Mouse (Mus musculus) embryonic facial prominence, embryonic 11.5 days (tissue): ENCODE measurements around the gene Vmn1r27. TPM values are rescaled to one million over a fixed set of nuclear protein-coding genes. Genes with fewer than 3 reads are reported as not detected.

Experiments used
- ATAC-seq: fragments of 200-750 bp; cut with Nextera tagmentation; replicated peaks from 2 replicates; pipeline ENCODE4 v1.8.0; 2017; ENCODE audit warnings: low read depth; ENCODE audit not compliant: insufficient number of reproducible peaks, low FRiP score, low TSS enrichment
- DNase-seq: peaks from one replicate; pipeline ENCODE4 v3.0.0-alpha.2; 2015; ENCODE audit warnings: low spot score
- H3K27ac ChIP-seq: fragments of 300-500 bp; sonication (generic); replicated peaks from 2 replicates; pipeline ENCODE4 v1.5.1; 2014; ENCODE audit warnings: mild to moderate bottlenecking, low read depth, low read length, control low read depth
- H3K27me3 ChIP-seq: fragments of 300-500 bp; sonication (generic); 2 replicates; pipeline ENCODE4 v1.6.1; 2014; ENCODE audit warnings: mild to moderate bottlenecking, low read length, moderate library complexity, mixed read lengths; ENCODE audit not compliant: control insufficient read depth, insufficient read depth
- H3K36me3 ChIP-seq: fragments of 300-500 bp; sonication (generic); replicated peaks from 2 replicates; pipeline ENCODE4 v1.6.1; 2014; ENCODE audit warnings: low read depth, mild to moderate bottlenecking, low read length, moderate library complexity, mixed read lengths; ENCODE audit not compliant: control insufficient read depth, insufficient read depth
- H3K4me1 ChIP-seq: fragments of 300-500 bp; sonication (generic); 2 replicates; pipeline ENCODE4 v1.6.1; 2014; ENCODE audit warnings: low read length, mixed read lengths; ENCODE audit not compliant: control insufficient read depth, insufficient read depth
- H3K4me2 ChIP-seq: fragments of 300-500 bp; sonication (generic); 2 replicates; pipeline ENCODE4 v1.6.1; 2014; ENCODE audit warnings: low read depth, mild to moderate bottlenecking, control low read depth, low read length, moderate library complexity
- H3K4me3 ChIP-seq: fragments of 300-500 bp; sonication (generic); 2 replicates; pipeline ENCODE4 v1.5.1; 2014; ENCODE audit warnings: low read depth, low read length, control low read depth
- H3K9ac ChIP-seq: fragments of 300-500 bp; sonication (generic); replicated peaks from 2 replicates; pipeline ENCODE4 v1.6.1; 2014; ENCODE audit warnings: mild to moderate bottlenecking, control low read depth, low read length
- H3K9me3 ChIP-seq: fragments of 300-500 bp; sonication (generic); replicated peaks from 2 replicates; pipeline ENCODE4 v1.6.1; 2016; ENCODE audit warnings: mild to moderate bottlenecking, low read length, inconsistent platforms, mixed read lengths; ENCODE audit not compliant: control insufficient read depth
- WGBS: fragments of 180-500 bp; shearing (Covaris S2); extraction: QIAGEN DNeasy Blood & Tissue Kit; methylation state at CpG from one replicate; pipeline ENCODE4 v1.1.7; 2014; 5-methylcytosine and 5-hydroxymethylcytosine counted together
- polyA plus RNA-seq: library from polyadenylated mRNA; unstranded; fragments of >200 nt; fragmentation: Nextera tagmentation; extraction: Ambion mirVana; gene quantifications from 2 replicates; pipeline ENCODE4 v1.2.1, GENCODE M21; 2014

Vmn1r27 gene
- polyA plus RNA-seq, result not detected in 2 replicates

GRCm38 (mm10) chr6:58218721-58219120, at the start of gene Vmn1r27:
TSS of gene Vmn1r27 (minus strand) at chr6:58218821.
- Histone ChIP-seq H3K27me3 (no peaks in the 10 kb centered on the region), H3K4me1 (no peaks in the 10 kb centered on the region), H3K9me3 (no peaks in the 10 kb centered on the region), H3K36me3 (no peaks in the 10 kb centered on the region), H3K4me2 (no peak within 1 kb of the TSS), H3K9ac (no peak within 1 kb of the TSS), H3K4me3 (no peak within 1 kb of the TSS), H3K27ac (no peak within 1 kb of the TSS)
- no peak for ATAC-seq
- 75% methylated on average over 2 of the region's 2 CpGs for WGBS
- no peak for DNase-seq

GRCm38 (mm10) chr6:58261737-58262136, 43.1 kb upstream of the Vmn1r27 start, which contains the start of gene Vmn1r28:
TSS of gene Vmn1r28 (plus strand) at chr6:58262037.
- ATAC-seq (no peak), DNase-seq (no peak)
- Histone ChIP-seq H3K4me3 (no peak within 1 kb of the TSS), H3K4me1 (no peaks in the 10 kb centered on the region), H3K9me3 (no peaks in the 10 kb centered on the region), H3K9ac (no peak within 1 kb of the TSS), H3K36me3 (no peaks in the 10 kb centered on the region), H3K27me3 (no peaks in the 10 kb centered on the region), H3K4me2 (no peak within 1 kb of the TSS), H3K27ac (no peak within 1 kb of the TSS)
- WGBS, result 86% methylated on average over 1 of the region's 1 CpGs

- no peak overlapping the region for H3K4me3 ChIP-seq
- H3K4me2 ChIP-seq, result no peak overlapping the region
- no peaks in the 10 kb centered on the region for H3K27me3 ChIP-seq
- no peak overlapping the region for H3K27ac ChIP-seq
- no peak overlapping the region for H3K9ac ChIP-seq
- no peaks in the 10 kb centered on the region for H3K4me1 ChIP-seq
- ATAC-seq (no peak), DNase-seq (no peak)
- H3K36me3 ChIP-seq, result no peaks in the 10 kb centered on the region
- no peaks in the 10 kb centered on the region for H3K9me3 ChIP-seq
- WGBS, result 84% methylated on average over 2 of the region's 2 CpGs
Measured at GRCm38 (mm10) chr6:58216119-58216518, 2.5 kb downstream of the Vmn1r27 start.

Other genes starting within 250 kb of the Vmn1r27 start
- not detected in 2 replicates for gene Vmn1r25, start 238.0 kb downstream of the Vmn1r27 start, polyA plus RNA-seq
- gene Vmn1r26, start 203.7 kb downstream of the Vmn1r27 start, polyA plus RNA-seq, result not detected in 2 replicates
- not detected in 2 replicates for gene Vmn1r28, start 43.2 kb upstream of the Vmn1r27 start, polyA plus RNA-seq
- gene Vmn1r29, start 82.7 kb upstream of the Vmn1r27 start, polyA plus RNA-seq, result not detected in 2 replicates
- not detected in 2 replicates for gene Vmn1r30, start 224.6 kb upstream of the Vmn1r27 start, polyA plus RNA-seq